Mouse (Mus musculus) Muller cell, postnatal 12 days (primary cell): ENCODE measurements around the gene Pla2g6.

Source experiments
- DNase-seq: peaks from one replicate; pipeline ENCODE4 v3.0.0-alpha.2; 2015; ENCODE audit errors: inconsistent ontology term

Pla2g6 gene

GRCm38 (mm10) chr15:79328058-79328938 is at the start of gene Pla2g6:
Gene Pla2g6 (minus strand): TSS chr15:79328390.
- peak; percentile 99 for DNase-seq

- DNase-seq = peak; percentile 71
These were observed 49.5 kb upstream of the Pla2g6 start for GRCm38 (mm10) chr15:79377681-79378080.

- no peak for DNase-seq
These were observed 46.6 kb upstream of the Pla2g6 start for GRCm38 (mm10) chr15:79374760-79375159.

GRCm38 (mm10) chr15:79370281-79370843 is 42.2 kb upstream of the Pla2g6 start:
- no peak for DNase-seq

- DNase-seq = no peak
These were observed 41.5 kb upstream of the Pla2g6 start for GRCm38 (mm10) chr15:79369452-79370280.

- DNase-seq = no peak
These were observed 40.8 kb upstream of the Pla2g6 start for GRCm38 (mm10) chr15:79368861-79369440.

- peak; percentile 84 for DNase-seq
These were observed 40.2 kb upstream of the Pla2g6 start for GRCm38 (mm10) chr15:79368313-79368811.

GRCm38 (mm10) chr15:79366402-79366801 is 38.2 kb upstream of the Pla2g6 start:
- DNase-seq = no peak

- no peak for DNase-seq
These were observed 36.9 kb upstream of the Pla2g6 start for GRCm38 (mm10) chr15:79365068-79365467.

- no peak for DNase-seq
These were observed 35.9 kb upstream of the Pla2g6 start for GRCm38 (mm10) chr15:79364120-79364519.

- DNase-seq = no peak
These were observed 32.8 kb upstream of the Pla2g6 start for GRCm38 (mm10) chr15:79361023-79361422.

- DNase-seq = no peak
These were observed 32.2 kb upstream of the Pla2g6 start for GRCm38 (mm10) chr15:79360371-79360770.

- DNase-seq = peak; percentile 79
These were observed 31.8 kb upstream of the Pla2g6 start for GRCm38 (mm10) chr15:79359954-79360353.

GRCm38 (mm10) chr15:79357974-79358690 is 29.9 kb upstream of the Pla2g6 start:
- DNase-seq = peak; percentile 55

- peak; percentile 83 for DNase-seq
These were observed 29.1 kb upstream of the Pla2g6 start for GRCm38 (mm10) chr15:79357036-79357911.

- no peak for DNase-seq
These were observed 28.3 kb upstream of the Pla2g6 start for GRCm38 (mm10) chr15:79356481-79356880.

GRCm38 (mm10) chr15:79354619-79355018 is 26.4 kb upstream of the Pla2g6 start:
- no peak for DNase-seq

GRCm38 (mm10) chr15:79353690-79354305 is 25.6 kb upstream of the Pla2g6 start:
- no peak for DNase-seq

GRCm38 (mm10) chr15:79352479-79352878 is 24.3 kb upstream of the Pla2g6 start:
- DNase-seq = no peak
